Mouse (Mus musculus) embryonic fibroblast, embryonic 13.5 days (primary cell): Measurements from ENCODE around the gene Cnot2.

Source experiments
- CTCF ChIP-seq: IDR thresholded peaks from 2 replicates; pipeline ENCODE4 v1.5.1; 2011; ENCODE audit warnings: mild to moderate bottlenecking, control low read depth, low read length, moderate library complexity, borderline replicate concordance; ENCODE audit not compliant: insufficient read depth
- POLR2A ChIP-seq: IDR thresholded peaks from 2 replicates; pipeline ENCODE4 v1.6.1; 2011; ENCODE audit warnings: low read depth, mild to moderate bottlenecking, control low read depth, low read length, moderate library complexity

DNA sequence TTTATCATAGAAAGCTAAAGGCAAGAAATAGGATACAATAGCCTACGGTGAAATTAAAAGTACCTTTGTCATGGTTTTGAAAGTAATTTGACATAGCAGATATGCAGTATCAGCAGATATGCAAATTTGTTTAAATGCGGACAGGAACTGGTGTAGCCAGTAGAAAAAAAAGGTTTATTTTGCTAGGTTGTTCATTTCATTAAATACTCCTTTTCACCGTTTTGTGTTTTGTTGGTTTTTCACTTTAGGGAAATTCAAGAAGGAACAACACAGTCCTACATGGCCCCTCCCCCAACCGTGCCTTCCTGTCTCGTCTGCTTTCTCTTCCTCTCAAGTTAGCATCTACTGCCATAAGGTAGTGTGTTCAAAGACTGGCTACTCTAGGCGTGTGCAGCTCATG, 1.4 kb upstream of the Cnot2 start:
- TF ChIP-seq CTCF (no peak), POLR2A (no peak)
